Mouse (Mus musculus) thymus, adult 2 months (tissue): ENCODE data around the gene Nr2c2.

Experiments used
- CTCF ChIP-seq: fragments of 200-500 bp; IDR thresholded peaks from 2 replicates; pipeline ENCODE4 v1.5.1; 2012; ENCODE audit warnings: mild to moderate bottlenecking, control low read depth, low read length, moderate library complexity, borderline replicate concordance; ENCODE audit not compliant: control insufficient read depth, poor library complexity, insufficient read depth; ENCODE audit errors: extremely low read depth
- POLR2A ChIP-seq: fragments of 200-500 bp; IDR thresholded peaks from 2 replicates; pipeline ENCODE4 v1.6.1; 2012; ENCODE audit warnings: mild to moderate bottlenecking, low read length, control low read depth, moderate library complexity; ENCODE audit not compliant: control insufficient read depth, poor library complexity, insufficient read depth; ENCODE audit errors: extremely low read depth

DNA sequence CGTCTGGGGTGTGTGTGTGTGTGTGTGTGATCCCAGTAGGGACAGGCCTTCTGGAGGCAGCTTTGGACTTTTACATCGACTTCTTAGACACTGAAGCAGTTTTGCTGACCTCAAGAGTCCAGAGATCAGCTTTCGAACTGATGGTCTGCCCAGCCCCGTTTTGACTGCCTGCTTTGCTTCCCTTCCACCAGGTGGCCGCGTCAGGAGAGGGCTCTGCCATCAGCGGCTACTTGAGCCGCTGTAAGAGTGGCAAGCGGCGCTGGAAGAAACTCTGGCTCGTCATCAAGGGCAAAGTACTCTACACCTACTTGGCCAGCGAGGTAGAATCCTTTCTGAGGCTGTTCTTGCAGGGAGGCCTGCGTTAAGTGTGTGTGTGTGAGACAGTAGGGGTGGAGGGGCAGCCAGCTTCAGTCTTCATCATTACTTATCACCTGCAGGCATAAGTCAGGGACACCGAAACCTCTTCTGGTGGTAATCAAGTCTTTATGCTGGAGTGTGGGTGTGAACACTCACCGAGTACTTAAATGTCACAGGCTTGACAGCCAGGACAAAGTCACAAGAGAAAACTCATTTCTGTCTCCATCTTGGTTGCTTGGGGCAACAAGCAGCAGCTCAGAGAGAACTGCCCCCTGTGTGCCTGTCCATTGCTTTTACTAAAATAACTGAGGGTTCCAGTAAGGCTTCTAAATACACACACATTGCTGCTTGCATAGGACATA lies 19.9 kb upstream of the Nr2c2 start:
- TF ChIP-seq CTCF (no peak), POLR2A (no peak)
